Mouse (Mus musculus): Measurements from ENCODE around the gene Zfpm1.

DNA sequence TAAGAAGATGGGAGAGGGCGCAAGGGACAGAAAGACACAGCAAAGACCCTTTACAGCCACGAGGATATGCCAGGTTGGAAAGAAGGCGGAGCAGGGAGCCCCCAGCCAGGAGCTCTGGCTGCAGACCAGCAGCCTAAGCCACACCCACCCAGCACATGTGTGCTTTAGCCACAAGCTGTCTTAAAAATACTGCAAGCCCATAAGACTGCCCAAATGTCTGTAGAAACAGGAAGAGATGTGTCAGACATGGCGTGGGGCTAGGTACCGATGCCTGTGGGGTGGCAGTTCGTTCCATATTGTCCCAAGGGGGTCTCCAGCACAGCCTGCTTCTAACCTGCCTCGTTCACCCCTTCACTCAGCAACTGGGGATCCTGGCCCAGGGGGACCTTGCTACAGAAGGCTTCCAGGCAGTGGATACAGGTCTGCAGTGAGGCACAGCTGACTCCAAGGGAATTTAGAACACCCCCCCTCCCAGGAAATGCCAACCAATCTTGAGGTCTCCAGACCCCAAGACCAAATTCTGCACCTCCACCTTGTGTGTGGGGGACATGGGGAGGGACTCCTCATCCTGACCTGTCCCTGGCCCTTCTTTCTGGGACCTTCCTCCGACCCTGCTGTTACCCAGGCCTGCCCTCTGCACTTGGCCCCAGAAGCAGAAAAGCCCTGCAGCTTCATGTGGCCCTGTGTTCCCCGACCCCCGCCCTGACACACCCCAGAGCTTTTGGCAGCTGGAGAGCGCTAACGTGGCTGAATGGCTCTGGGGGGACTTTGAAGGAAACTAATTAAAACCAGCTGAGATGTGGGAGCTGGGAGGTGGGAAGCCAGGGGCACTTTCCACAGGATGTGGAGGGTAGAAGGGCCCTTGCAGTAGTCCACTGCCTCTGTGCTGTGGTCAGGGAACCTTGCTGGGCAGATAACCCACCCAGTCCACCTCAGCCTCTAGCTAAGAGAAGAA, 35.4 kb upstream of the Zfpm1 start:
- TF ChIP-seq CTCF (IDR thresholded peaks at IDR 0.05; ENCODE audit: extremely low read depth, insufficient read depth, low read length) (no peak), POLR2A (IDR thresholded peaks at IDR 0.05; ENCODE audit: extremely low read depth, insufficient read depth, low read length) (no peak)

All from cortical plate, adult 2 months (tissue).